Mouse (Mus musculus) gastrocnemius, postnatal 36 days (tissue): ENCODE results near the gene Csnk1d. TPM values are rescaled to one million over a fixed set of nuclear protein-coding genes. Genes with fewer than 3 reads are reported as not detected.

Experiments
- DNase-seq, 2 experiments: peaks; one replicate each; pipeline ENCODE4 v3.0.0; 2022
- intact Hi-C: fragments of 180-260 bp; cut with DNase I; formaldehyde crosslinking; loops from one replicate; pipeline ENCODE4 v1.15.1; 2025
- total RNA-seq, 2 experiments: library from RNA; stranded (reverse); gene quantifications; 2 replicates each; pipeline ENCODE4 v1.2.3; 2021

Gene Csnk1d
- total RNA-seq, 2 experiments from 2014 or later = 51.6 to 54.5 TPM

GRCm38 (mm10) chr11:120928468-120928867 is 62.7 kb downstream of the Csnk1d start:
- intact Hi-C loops = no loop called here

GRCm38 (mm10) chr11:120922528-120922927 is 68.6 kb downstream of the Csnk1d start:
- intact Hi-C loops = no loop called here
- DNase-seq = no peak

More at GRCm38 (mm10) chr11:120928468-120928867, 62.7 kb downstream of the Csnk1d start:
- DNase-seq = no peak

- intact Hi-C loops = no loop called here
- no peak for DNase-seq
Measured at GRCm38 (mm10) chr11:120917756-120918155, 73.4 kb downstream of the Csnk1d start.

- no peak for DNase-seq
- intact Hi-C loops = no loop called here
Measured at GRCm38 (mm10) chr11:120916477-120916876, 74.7 kb downstream of the Csnk1d start.

DNA sequence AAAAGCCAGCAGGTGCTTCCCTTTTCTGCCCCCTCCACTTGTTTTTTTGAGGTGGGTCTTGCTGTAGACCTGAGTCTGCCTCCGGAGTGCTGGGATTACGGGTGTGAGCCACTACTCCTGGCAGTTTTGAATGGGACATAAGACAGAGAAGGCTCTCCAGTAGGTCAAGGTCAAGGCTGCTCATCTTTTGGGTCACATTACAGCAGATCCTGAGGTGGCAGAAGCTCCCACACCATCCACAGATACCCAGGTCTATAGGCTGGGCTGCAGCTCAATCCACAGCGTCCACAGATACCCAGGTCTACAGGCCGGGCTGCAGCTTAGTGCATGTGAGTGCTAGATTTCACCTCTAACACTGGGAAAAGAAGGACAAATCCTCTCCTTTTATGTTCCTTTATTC is 77.3 kb downstream of the Csnk1d start:
- intact Hi-C loops = no loop called here
- DNase-seq = no peak

Other genes starting within 250 kb of the Csnk1d start
- 10 to 100 TPM; 29.5 to 31.9 TPM for gene Hmga1b, start 228.5 kb downstream of the Csnk1d start, total RNA-seq
- 1 to 10 TPM; 9.9 to 10.0 TPM for gene Rfng, start 207.1 kb downstream of the Csnk1d start, total RNA-seq
- 10 to 100 TPM; 52.6 to 52.7 TPM for gene Gps1, start 207.1 kb downstream of the Csnk1d start, total RNA-seq
- gene Dus1l, start 194.9 kb downstream of the Csnk1d start, total RNA-seq = 10 to 100 TPM; 31.3 to 32.9 TPM
- 10 to 100 TPM; 12.5 to 20.0 TPM for gene Fasn, start 166.8 kb downstream of the Csnk1d start, total RNA-seq
- gene Ccdc57, start 58.5 kb downstream of the Csnk1d start, total RNA-seq = 1 to 10 TPM; 4.1 to 4.9 TPM
- 100 to 1,000 TPM; 365 to 521 TPM for gene Slc16a3, start 42.9 kb downstream of the Csnk1d start, total RNA-seq
- gene Cd7, start 48.1 kb upstream of the Csnk1d start, total RNA-seq = not detected
- not detected for gene Sectm1b, start 72.2 kb upstream of the Csnk1d start, total RNA-seq
- not detected for gene Sectm1a, start 89.9 kb upstream of the Csnk1d start, total RNA-seq
- not detected for gene Tex19.2, start 127.3 kb upstream of the Csnk1d start, total RNA-seq
- not detected for gene Tex19.1, start 154.8 kb upstream of the Csnk1d start, total RNA-seq
- 1 to 10 TPM; 1.4 to 1.5 TPM for gene Uts2r, start 168.9 kb upstream of the Csnk1d start, total RNA-seq
- 1 to 10 TPM; 6.8 to 7.5 TPM for gene Hexdc, start 213.1 kb upstream of the Csnk1d start, total RNA-seq
- 10 to 100 TPM; 11.0 to 12.0 TPM for gene Ogfod3, start 213.4 kb upstream of the Csnk1d start, total RNA-seq
- 1 to 10 TPM; 2.5 to 2.7 TPM for gene Cybc1, start 238.0 kb upstream of the Csnk1d start, total RNA-seq
- gene Narf, start 245.9 kb upstream of the Csnk1d start, total RNA-seq = 100 to 1,000 TPM in 1 of 2 experiments, 10 to 100 TPM in 1; 94.7 to 102 TPM